Mouse (Mus musculus): ENCODE results near the gene Rapsn.

DNA sequence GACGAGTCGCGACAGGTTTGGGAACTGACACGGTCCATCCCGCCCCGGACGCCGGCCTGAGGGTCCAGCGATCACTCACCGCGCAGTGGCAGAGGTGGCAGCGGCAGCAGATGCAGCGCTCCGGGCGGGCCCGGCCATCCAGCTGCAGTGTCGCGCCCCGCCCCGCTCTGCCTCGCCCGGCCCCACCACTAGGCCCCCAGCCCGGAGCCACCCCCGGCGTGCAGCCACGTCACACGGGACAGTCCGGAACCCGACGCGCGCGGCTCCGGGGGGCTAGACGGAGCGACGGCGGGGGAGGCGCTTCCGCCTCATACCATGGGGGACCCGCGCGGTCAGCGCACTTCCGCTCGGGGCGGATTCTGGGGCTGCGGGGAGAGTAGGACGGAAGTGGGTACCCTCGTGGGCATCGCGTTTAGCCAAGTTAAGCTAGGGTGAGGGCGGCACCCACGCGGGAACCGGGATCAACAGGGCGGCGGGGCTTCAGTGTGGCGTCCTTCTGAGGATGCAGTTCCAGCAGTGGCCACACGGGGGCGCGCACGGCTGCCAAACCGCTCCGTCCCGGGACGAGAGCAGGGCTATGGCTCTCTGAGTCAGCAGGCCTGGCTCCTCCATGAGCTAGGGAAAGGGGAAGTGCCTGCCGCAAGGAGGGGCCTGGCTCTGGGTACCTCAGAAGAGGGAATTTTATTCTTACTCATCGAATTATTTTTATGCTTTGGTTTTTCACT, 34.8 kb downstream of the Rapsn start, which contains the start of gene Slc39a13:
- TF ChIP-seq TAL1 (conservative IDR thresholded peaks at IDR 0.05; ENCODE audit: low read depth, low read length), result no peak
- TF ChIP-seq GATA1 (IDR thresholded peaks at IDR 0.05; ENCODE audit: borderline replicate concordance, low read length), result no peak
